Mouse (Mus musculus) ovary, postnatal 10 days (tissue): Measurements from ENCODE around the gene Laptm5.
A peak's percentile ranks its signal among the peaks of the same experiment; 100 is the strongest.

ENCODE experiments used
- DNase-seq: peaks from one replicate; pipeline ENCODE4 v3.0.0; 2022; ENCODE audit warnings: low spot score

Laptm5 gene

GRCm38 (mm10) chr4:130899782-130900427 lies 13.0 kb upstream of the Laptm5 start:
- no peak for DNase-seq

- no peak for DNase-seq
These were observed 12.2 kb upstream of the Laptm5 start for GRCm38 (mm10) chr4:130900746-130901145.

- DNase-seq = no peak
These were observed 10.6 kb upstream of the Laptm5 start for GRCm38 (mm10) chr4:130902289-130902781.

GRCm38 (mm10) chr4:130905025-130905424 lies 7.9 kb upstream of the Laptm5 start:
- DNase-seq = no peak

DNA sequence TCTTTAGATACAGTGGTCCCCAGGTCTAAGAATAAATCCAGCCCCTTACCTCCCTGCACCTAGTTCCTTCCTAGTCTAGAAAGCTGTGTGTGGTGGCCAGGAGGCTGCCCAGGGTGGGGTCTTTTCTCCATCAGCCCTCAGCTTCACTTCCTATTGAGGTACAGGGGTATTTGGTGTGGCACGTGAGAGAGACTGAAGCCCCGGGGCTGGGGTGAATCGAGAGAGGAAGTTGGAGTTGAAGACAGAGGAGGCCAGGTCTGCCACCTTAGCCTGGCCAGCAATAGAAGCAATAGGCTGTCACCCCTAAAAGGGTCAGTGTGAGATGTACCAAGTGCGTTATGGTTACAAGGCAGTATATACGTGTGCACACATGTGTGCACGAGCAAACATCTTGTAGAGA lies 7.0 kb upstream of the Laptm5 start:
- no peak for DNase-seq

DNA sequence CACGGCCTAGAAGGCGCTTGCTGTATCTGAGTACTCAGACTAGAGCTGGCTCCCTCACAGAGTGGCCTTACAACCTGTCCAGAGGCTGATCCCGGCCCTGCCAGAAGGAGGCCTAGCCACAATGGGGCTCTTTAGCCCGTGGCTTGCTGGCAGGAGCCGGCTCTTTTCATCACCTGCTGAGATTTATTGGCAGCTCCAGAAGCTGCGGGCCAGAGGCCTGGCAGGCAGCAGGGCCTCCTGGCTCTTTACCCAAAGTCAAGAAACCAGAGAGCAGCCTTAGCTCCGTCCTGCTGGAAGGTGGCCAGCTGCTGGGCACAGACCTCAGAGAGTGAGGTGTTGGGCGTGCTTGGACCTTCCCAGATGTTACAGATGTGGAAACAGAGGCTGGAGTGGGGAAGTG lies 6.6 kb upstream of the Laptm5 start:
- DNase-seq = peak; percentile 18

DNA sequence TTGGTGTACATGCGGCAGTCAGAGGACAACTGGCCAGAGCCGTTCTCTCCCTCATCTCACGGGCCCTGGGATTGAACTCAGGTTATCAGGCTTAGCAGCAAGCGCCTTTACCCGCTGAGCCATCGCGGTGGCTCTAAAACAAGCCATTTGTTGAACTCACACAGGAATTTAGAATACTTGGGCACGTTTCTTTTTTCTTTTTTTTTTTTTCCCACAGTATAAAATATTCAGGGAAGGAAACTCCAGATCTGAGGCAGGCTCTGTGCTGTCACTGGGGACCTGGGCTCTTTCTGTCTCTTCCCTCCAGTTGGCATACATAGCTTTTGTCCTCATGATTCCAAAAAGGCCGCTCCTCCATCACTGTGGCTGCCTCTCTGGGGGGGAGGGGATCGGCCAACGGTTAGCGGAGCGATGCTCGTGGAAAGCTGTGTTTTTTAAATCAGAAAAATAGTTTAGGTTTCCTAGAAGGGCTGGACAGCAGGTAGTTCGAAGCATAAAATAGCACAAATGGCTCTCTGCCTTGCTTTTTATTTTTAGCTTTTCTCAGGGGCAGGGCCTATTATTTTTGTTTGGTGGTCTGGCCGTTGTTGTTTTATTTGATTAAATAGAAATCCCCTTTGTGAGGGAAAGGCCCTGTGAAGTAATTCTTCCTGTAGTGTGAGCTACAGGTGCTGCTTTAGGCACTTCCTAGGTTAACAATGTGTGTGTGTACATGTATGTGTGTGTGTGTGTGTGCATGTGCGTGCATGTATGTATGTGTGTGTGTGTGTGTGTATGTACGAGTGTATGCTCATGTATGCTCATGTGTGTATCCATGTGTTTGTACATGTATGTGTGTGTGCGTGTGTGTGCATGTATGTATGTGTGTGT lies 5.5 kb upstream of the Laptm5 start:
- DNase-seq = no peak

DNA sequence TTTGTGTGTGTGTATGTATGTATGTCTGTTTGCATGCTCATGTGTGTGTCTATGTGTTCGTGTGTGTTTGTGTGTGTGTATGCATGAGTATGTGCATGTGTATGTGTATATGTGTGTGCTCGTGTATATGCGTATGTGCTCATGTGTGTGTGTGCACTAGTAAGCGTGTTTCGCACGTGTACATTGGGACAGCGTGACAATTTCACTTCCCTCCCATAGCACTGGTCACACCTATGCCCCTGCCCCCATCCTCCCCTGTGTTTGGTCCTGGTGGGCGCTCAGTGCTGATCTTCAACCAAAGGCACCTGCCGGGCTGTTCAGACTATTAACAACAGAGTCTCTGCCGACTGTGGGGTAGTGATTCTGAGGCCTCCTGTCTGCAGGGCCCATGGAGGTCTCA lies 4.8 kb upstream of the Laptm5 start:
- no peak for DNase-seq

DNA sequence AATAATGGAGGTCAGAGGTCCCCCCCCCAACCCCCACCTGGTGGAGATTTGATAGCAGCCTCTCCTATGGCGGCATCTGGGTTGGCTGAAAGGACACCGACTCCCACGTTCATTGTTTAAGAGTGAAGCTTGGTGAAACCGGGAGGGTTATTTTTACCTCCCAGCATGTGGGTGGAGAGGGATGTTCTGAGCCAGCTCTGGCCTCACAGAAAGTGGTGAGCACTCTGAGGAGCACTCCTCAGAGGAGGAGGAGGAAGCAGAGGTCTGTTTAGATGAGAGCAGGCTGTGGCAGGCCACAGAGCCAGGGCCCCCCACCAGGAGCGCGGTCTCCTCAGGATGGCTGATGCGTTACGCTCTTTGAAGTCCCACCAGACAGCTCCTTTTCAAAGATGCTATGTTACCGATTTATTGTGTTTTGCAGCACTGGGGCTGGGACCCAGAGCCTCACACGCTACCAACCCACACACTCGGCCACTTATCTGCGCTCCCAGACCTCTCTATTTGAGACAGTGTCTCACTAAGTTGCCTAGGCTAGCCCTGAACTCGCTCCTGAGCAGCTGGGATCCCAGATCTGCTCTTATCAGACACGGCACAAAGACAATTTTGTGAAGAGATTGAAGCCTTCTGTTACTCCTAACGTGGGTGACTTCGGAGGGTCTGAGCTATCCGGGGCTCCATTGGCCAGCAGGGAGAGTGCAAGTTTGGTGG lies 3.6 kb upstream of the Laptm5 start:
- no peak for DNase-seq

- no peak for DNase-seq
These were observed 2.3 kb upstream of the Laptm5 start for GRCm38 (mm10) chr4:130910666-130911065.

DNA sequence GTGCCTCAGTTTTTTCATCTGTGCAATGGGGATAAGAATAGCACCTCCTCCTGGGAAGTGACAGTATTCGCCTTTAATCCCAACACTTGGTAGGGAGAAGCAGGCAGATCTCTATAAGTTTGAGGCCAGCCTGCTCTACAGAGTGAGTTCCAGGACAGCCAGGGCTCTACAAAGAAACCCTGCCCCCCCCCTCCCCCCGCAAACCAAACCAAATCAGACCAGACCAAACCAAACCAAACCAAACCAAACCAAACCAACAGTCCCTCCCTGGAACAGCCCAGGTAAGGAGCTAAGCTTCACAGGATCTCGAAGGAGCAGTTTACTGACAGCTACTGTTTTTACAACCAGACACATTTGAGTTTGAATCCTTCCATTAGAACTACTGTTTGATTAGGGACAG lies 299 bp upstream of the Laptm5 start:
- no peak for DNase-seq

DNA sequence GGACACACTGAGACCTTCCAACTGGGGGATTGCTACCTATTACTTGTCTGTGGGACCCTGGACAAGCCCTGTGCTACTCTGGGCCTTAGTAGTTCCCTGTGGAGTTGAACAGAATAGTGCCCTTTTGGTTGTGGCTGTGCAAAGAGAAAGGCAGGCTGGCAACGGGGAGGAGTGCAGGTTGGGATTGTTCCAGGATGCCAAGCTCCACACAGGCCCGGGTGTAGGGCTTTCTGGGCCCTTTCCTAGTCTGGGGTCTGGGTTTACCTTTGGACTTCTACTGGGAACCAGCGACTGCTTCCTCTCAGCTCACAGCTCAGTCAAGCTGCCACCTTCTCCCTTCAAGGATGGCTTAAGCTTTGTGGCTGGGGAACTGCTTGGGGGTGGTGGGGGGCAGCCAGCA lies 586 bp downstream of the Laptm5 start:
- DNase-seq = no peak

- no peak for DNase-seq
These were observed 1.1 kb downstream of the Laptm5 start for GRCm38 (mm10) chr4:130914011-130914410.

- DNase-seq = no peak
These were observed 1.6 kb downstream of the Laptm5 start for GRCm38 (mm10) chr4:130914527-130914926.

DNA sequence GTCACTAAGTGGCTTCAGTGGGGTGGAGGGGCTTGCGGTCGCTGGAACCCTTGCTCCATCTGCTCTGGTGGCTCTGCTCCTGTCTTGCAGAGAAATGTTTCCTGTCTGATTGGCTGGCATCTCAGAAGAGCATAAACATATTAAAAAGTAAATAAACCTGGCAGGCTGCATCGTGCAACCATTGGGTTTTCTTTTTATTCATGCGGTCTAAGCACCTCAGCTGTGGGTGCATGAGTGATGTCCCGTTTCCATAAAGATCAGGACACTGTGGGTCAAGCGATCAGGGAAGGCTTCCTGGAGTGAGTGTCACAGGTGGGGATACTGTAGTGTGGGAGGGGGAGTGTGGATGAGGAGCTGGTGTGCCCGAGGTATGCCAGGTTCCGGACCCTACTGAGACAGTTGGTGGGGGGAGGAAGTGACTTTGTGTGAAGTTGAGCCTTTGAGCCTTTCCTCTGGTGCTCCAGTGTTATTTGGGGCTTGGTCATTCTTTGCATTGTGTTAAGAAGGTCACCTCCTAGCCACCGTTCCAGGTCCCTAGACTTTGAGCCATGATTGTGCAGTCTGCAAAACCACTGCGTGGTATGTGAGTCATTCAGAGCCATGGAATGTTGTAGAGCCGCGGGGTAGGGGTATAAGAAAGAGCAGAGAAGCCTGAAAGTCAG lies 2.2 kb downstream of the Laptm5 start:
- DNase-seq = no peak

GRCm38 (mm10) chr4:130915668-130916035 lies 2.7 kb downstream of the Laptm5 start:
- no peak for DNase-seq

GRCm38 (mm10) chr4:130916639-130917038 lies 3.7 kb downstream of the Laptm5 start:
- DNase-seq = no peak

DNA sequence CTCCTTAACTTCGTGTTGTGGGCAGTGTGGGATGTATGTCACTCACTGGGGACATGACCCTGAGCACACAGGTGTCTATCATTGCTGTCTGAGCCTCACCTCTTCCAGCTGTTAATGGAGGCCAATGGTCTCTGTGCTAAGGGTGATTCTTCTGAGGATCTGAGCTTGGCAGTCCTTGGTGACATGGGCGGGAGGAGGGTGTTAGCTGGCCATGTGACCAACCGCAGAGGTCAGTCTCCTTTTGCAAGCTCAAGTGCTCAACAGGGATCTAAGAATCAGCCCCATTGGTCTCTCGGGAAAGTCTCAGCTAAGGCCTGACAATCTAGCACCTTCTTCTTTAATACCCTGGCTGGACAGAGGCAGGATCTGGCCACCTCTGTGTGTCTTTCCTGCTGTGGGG lies 4.6 kb downstream of the Laptm5 start:
- no peak for DNase-seq

- no peak for DNase-seq
These were observed 6.2 kb downstream of the Laptm5 start for GRCm38 (mm10) chr4:130918805-130919749.

DNA sequence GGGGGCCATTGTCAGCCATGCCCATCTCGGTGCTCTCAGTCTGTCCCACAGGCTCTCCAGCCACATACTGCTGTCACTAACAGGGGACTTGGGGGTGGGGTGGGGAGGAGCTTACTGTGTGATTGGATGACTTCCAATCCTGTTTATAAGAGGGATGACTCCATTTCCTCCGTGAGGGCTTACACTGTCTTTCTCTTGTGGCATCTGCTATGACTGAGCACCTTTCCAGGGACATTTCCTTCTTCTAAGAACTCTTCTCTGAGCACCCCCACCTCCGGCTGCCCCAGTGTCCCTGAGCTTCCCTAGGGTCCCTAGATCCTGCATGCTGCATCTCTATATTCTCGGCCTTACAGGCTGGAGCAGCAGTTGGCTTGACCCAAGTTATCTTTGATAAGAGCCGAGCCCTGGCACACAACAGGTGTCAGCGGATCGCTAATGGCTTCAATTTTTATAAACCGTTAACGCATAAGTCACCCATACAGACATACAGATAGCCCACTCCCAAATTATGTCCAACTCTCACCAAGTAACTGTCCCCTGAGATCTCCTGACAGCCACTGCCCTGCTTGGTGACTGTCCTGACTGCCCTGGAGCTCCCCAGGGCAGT lies 6.9 kb downstream of the Laptm5 start:
- no peak for DNase-seq
